Mouse (Mus musculus): ENCODE measurements around the gene Tfcp2. TPM values are rescaled to one million over a fixed set of nuclear protein-coding genes. Genes with fewer than 3 reads are reported as not detected.

The Tfcp2 gene
- polyA plus RNA-seq, 1 experiment from 2014 or later, result 15.4 TPM

GRCm38 (mm10) chr15:100457340-100457739 lies 94.5 kb downstream of the Tfcp2 start:
- Histone ChIP-seq H3K4me3 (ENCODE audit: low read depth, low read length) (0 out of 2 replicates have a peak overlapping the region, but pooled peaks have one; percentile 3), H3K36me3 (ENCODE audit: control insufficient read depth, insufficient read depth, low read length) (no peaks in the 10 kb centered on the region), H3K27me3 (ENCODE audit: control insufficient read depth, insufficient read depth, low read length) (0 out of 2 replicates have a peak, but pooled peaks cover 4% of the 10 kb centered on the region), H3K4me1 (ENCODE audit: control insufficient read depth, insufficient read depth, low read length) (peaks cover 4% of the 10 kb centered on the region), H3K9me3 (replicated peaks; ENCODE audit: control insufficient read depth, low read length) (no peaks in the 10 kb centered on the region), H3K9ac (ENCODE audit: low read depth, low read length) (no peak overlapping the region), H3K27ac (ENCODE audit: low read depth, low read length) (no peak overlapping the region), H3K4me2 (peak overlapping the region; percentile 49)
- WGBS (ENCODE audit: insufficient replicate concordance), result 7% methylated on average over 17 of the region's 17 CpGs
- ATAC-seq (replicated peaks; ENCODE audit: insufficient number of reproducible peaks, low FRiP score, low TSS enrichment), result no peak

GRCm38 (mm10) chr15:100456356-100456991 lies 95.3 kb downstream of the Tfcp2 start:
- 66% methylated on average over 7 of the region's 7 CpGs for WGBS (ENCODE audit: insufficient replicate concordance)
- no peak overlapping the region for H3K4me3 ChIP-seq (ENCODE audit: low read depth, low read length)
- H3K4me1 ChIP-seq (ENCODE audit: control insufficient read depth, insufficient read depth, low read length), result peaks cover 4% of the 10 kb centered on the region
- no peaks in the 10 kb centered on the region for H3K9me3 ChIP-seq (replicated peaks; ENCODE audit: control insufficient read depth, low read length)
- H3K27ac ChIP-seq (ENCODE audit: low read depth, low read length), result no peak overlapping the region
- H3K4me2 ChIP-seq, result no peak overlapping the region
- H3K27me3 ChIP-seq (ENCODE audit: control insufficient read depth, insufficient read depth, low read length), result 0 out of 2 replicates have a peak, but pooled peaks cover 4% of the 10 kb centered on the region
- no peak overlapping the region for H3K9ac ChIP-seq (ENCODE audit: low read depth, low read length)
- no peak for ATAC-seq (replicated peaks; ENCODE audit: insufficient number of reproducible peaks, low FRiP score, low TSS enrichment)
- no peaks in the 10 kb centered on the region for H3K36me3 ChIP-seq (ENCODE audit: control insufficient read depth, insufficient read depth, low read length)

GRCm38 (mm10) chr15:100452486-100452885 lies 99.3 kb downstream of the Tfcp2 start:
- Histone ChIP-seq H3K27ac (ENCODE audit: low read depth, low read length) (no peak overlapping the region), H3K9me3 (replicated peaks; ENCODE audit: control insufficient read depth, low read length) (no peaks in the 10 kb centered on the region), H3K36me3 (ENCODE audit: control insufficient read depth, insufficient read depth, low read length) (no peaks in the 10 kb centered on the region), H3K9ac (ENCODE audit: low read depth, low read length) (no peak overlapping the region), H3K4me1 (ENCODE audit: control insufficient read depth, insufficient read depth, low read length) (no peaks in the 10 kb centered on the region), H3K4me2 (no peak overlapping the region), H3K27me3 (ENCODE audit: control insufficient read depth, insufficient read depth, low read length) (no peaks in the 10 kb centered on the region), H3K4me3 (ENCODE audit: low read depth, low read length) (no peak overlapping the region)
- WGBS (ENCODE audit: insufficient replicate concordance), result 70% methylated on average over 11 of the region's 11 CpGs
- ATAC-seq (replicated peaks; ENCODE audit: insufficient number of reproducible peaks, low FRiP score, low TSS enrichment), result no peak

- no peak overlapping the region for H3K27ac ChIP-seq (ENCODE audit: low read depth, low read length)
- WGBS (ENCODE audit: insufficient replicate concordance), result 70% methylated on average over 16 of the region's 16 CpGs
- no peaks in the 10 kb centered on the region for H3K36me3 ChIP-seq (ENCODE audit: control insufficient read depth, insufficient read depth, low read length)
- no peak for ATAC-seq (replicated peaks; ENCODE audit: insufficient number of reproducible peaks, low FRiP score, low TSS enrichment)
- H3K4me1 ChIP-seq (ENCODE audit: control insufficient read depth, insufficient read depth, low read length), result no peaks in the 10 kb centered on the region
- no peak overlapping the region for H3K9ac ChIP-seq (ENCODE audit: low read depth, low read length)
- H3K9me3 ChIP-seq (replicated peaks; ENCODE audit: control insufficient read depth, low read length), result no peaks in the 10 kb centered on the region
- H3K4me3 ChIP-seq (ENCODE audit: low read depth, low read length), result no peak overlapping the region
- H3K27me3 ChIP-seq (ENCODE audit: control insufficient read depth, insufficient read depth, low read length), result no peaks in the 10 kb centered on the region
- H3K4me2 ChIP-seq, result no peak overlapping the region
Measured at GRCm38 (mm10) chr15:100451245-100451644, 100.6 kb downstream of the Tfcp2 start.

GRCm38 (mm10) chr15:100449495-100449894 lies 102.3 kb downstream of the Tfcp2 start:
- H3K27me3 ChIP-seq (ENCODE audit: control insufficient read depth, insufficient read depth, low read length), result no peaks in the 10 kb centered on the region
- no peak overlapping the region for H3K4me2 ChIP-seq
- no peak overlapping the region for H3K4me3 ChIP-seq (ENCODE audit: low read depth, low read length)
- ATAC-seq (replicated peaks; ENCODE audit: insufficient number of reproducible peaks, low FRiP score, low TSS enrichment), result no peak
- no peak overlapping the region for H3K9ac ChIP-seq (ENCODE audit: low read depth, low read length)
- H3K4me1 ChIP-seq (ENCODE audit: control insufficient read depth, insufficient read depth, low read length), result no peaks in the 10 kb centered on the region
- WGBS (ENCODE audit: insufficient replicate concordance), result 74% methylated on average over 3 of the region's 3 CpGs
- no peaks in the 10 kb centered on the region for H3K9me3 ChIP-seq (replicated peaks; ENCODE audit: control insufficient read depth, low read length)
- H3K36me3 ChIP-seq (ENCODE audit: control insufficient read depth, insufficient read depth, low read length), result no peaks in the 10 kb centered on the region
- H3K27ac ChIP-seq (ENCODE audit: low read depth, low read length), result no peak overlapping the region

GRCm38 (mm10) chr15:100448572-100448971 lies 103.2 kb downstream of the Tfcp2 start:
- H3K4me1 ChIP-seq (ENCODE audit: control insufficient read depth, insufficient read depth, low read length), result no peaks in the 10 kb centered on the region
- H3K4me2 ChIP-seq, result no peak overlapping the region
- no peaks in the 10 kb centered on the region for H3K36me3 ChIP-seq (ENCODE audit: control insufficient read depth, insufficient read depth, low read length)
- H3K27me3 ChIP-seq (ENCODE audit: control insufficient read depth, insufficient read depth, low read length), result no peaks in the 10 kb centered on the region
- ATAC-seq (replicated peaks; ENCODE audit: insufficient number of reproducible peaks, low FRiP score, low TSS enrichment), result no peak
- whole genome bisulfite sequencing (ENCODE audit: insufficient replicate concordance), result 68% methylated on average over 4 of the region's 4 CpGs
- H3K4me3 ChIP-seq (ENCODE audit: low read depth, low read length), result no peak overlapping the region
- no peak overlapping the region for H3K9ac ChIP-seq (ENCODE audit: low read depth, low read length)
- no peaks in the 10 kb centered on the region for H3K9me3 ChIP-seq (replicated peaks; ENCODE audit: control insufficient read depth, low read length)
- no peak overlapping the region for H3K27ac ChIP-seq (ENCODE audit: low read depth, low read length)

Other genes starting within 250 kb of the Tfcp2 start
- gene Mettl7a1, start 247.9 kb downstream of the Tfcp2 start, polyA plus RNA-seq (2014; fragmentation: Nextera tagmentation; extraction: Ambion mirVana), result 2.5 and 2.7 TPM in 2 replicates
- gene Mettl7a3, start 217.1 kb downstream of the Tfcp2 start, polyA plus RNA-seq (2014; fragmentation: Nextera tagmentation; extraction: Ambion mirVana), result not detected in 2 replicates
- gene Methig1, start 198.9 kb downstream of the Tfcp2 start, polyA plus RNA-seq (2014; fragmentation: Nextera tagmentation; extraction: Ambion mirVana), result not detected in 2 replicates
- gene Mettl7a2, start 198.8 kb downstream of the Tfcp2 start, polyA plus RNA-seq (2014; fragmentation: Nextera tagmentation; extraction: Ambion mirVana), result not detected in 2 replicates
- not detected in 2 replicates for gene Higd1c, start 187.5 kb downstream of the Tfcp2 start, polyA plus RNA-seq (2014; fragmentation: Nextera tagmentation; extraction: Ambion mirVana)
- gene Gm5475, start 129.9 kb downstream of the Tfcp2 start, polyA plus RNA-seq (2014; fragmentation: Nextera tagmentation; extraction: Ambion mirVana), result not detected in 2 replicates
- gene Slc11a2, start 126.9 kb downstream of the Tfcp2 start, polyA plus RNA-seq (2014; fragmentation: Nextera tagmentation; extraction: Ambion mirVana), result 14.9 and 15.5 TPM in 2 replicates
- 19.0 and 19.3 TPM in 2 replicates for gene Letmd1, start 83.0 kb downstream of the Tfcp2 start, polyA plus RNA-seq (2014; fragmentation: Nextera tagmentation; extraction: Ambion mirVana)
- gene Csrnp2, start 56.5 kb downstream of the Tfcp2 start, polyA plus RNA-seq (2014; fragmentation: Nextera tagmentation; extraction: Ambion mirVana), result 9.4 and 10.2 TPM in 2 replicates
- 2.3 and 3.1 TPM in 2 replicates for gene Pou6f1, start 48.0 kb upstream of the Tfcp2 start, polyA plus RNA-seq (2014; fragmentation: Nextera tagmentation; extraction: Ambion mirVana)
- gene Dazap2, start 63.3 kb upstream of the Tfcp2 start, polyA plus RNA-seq (2014; fragmentation: Nextera tagmentation; extraction: Ambion mirVana), result 219 and 233 TPM in 2 replicates
- 12.2 and 15.3 TPM in 2 replicates for gene Smagp, start 84.9 kb upstream of the Tfcp2 start, polyA plus RNA-seq (2014; fragmentation: Nextera tagmentation; extraction: Ambion mirVana)
- 6.3 and 6.6 TPM in 2 replicates for gene Bin2, start 117.5 kb upstream of the Tfcp2 start, polyA plus RNA-seq (2014; fragmentation: Nextera tagmentation; extraction: Ambion mirVana)
- 1.6 and 2.2 TPM in 2 replicates for gene Cela1, start 135.9 kb upstream of the Tfcp2 start, polyA plus RNA-seq (2014; fragmentation: Nextera tagmentation; extraction: Ambion mirVana)
- 0.11 and 0.17 TPM in 2 replicates for gene Galnt6, start 177.4 kb upstream of the Tfcp2 start, polyA plus RNA-seq (2014; fragmentation: Nextera tagmentation; extraction: Ambion mirVana)
- 1.9 and 2.0 TPM in 2 replicates for gene Slc4a8, start 209.7 kb upstream of the Tfcp2 start, polyA plus RNA-seq (2014; fragmentation: Nextera tagmentation; extraction: Ambion mirVana)